Mouse (Mus musculus): ENCODE results near the gene Il15ra. TPM values are rescaled to one million over a fixed set of nuclear protein-coding genes. Genes with fewer than 3 reads are reported as not detected.

Il15ra gene
- 0.79 and 1.1 TPM in 2 replicates for polyA plus RNA-seq (2014; fragmentation: Nextera tagmentation; extraction: Ambion mirVana)

GRCm38 (mm10) chr2:11705201-11706025 lies at the start of gene Il15ra:
Il15ra (plus strand) TSS chr2:11705290.
- no peak within 1 kb of the TSS for H3K27ac ChIP-seq (ENCODE audit: low read depth, low read length)
- H3K4me1 ChIP-seq (ENCODE audit: control insufficient read depth, insufficient read depth, low read length), result peaks cover 8% of the 10 kb centered on the region; the same call in 1 of the 2 replicates
- WGBS, result under 1% methylated on average over 35 of the region's 37 CpGs
- H3K9ac ChIP-seq (replicated peaks; ENCODE audit: low read depth, low read length), result peak within 1 kb of the TSS; percentile 55
- no peaks in the 10 kb centered on the region for H3K36me3 ChIP-seq (ENCODE audit: control insufficient read depth, insufficient read depth, low read length)
- peak; percentile 79 for ATAC-seq (ENCODE audit: low read depth)
- H3K4me2 ChIP-seq (ENCODE audit: low read depth, low read length), result peak within 1 kb of the TSS; percentile 99
- H3K4me3 ChIP-seq (ENCODE audit: low read depth, low read length), result peak within 1 kb of the TSS; percentile 44
- no peaks in the 10 kb centered on the region for H3K9me3 ChIP-seq (ENCODE audit: control insufficient read depth, low read length)
- H3K27me3 ChIP-seq (ENCODE audit: control insufficient read depth, insufficient read depth, low read length), result peaks cover 10% of the 10 kb centered on the region; the same call in 1 of the 2 replicates

- Histone ChIP-seq H3K9me3 (ENCODE audit: control insufficient read depth, low read length) (no peaks in the 10 kb centered on the region), H3K27me3 (ENCODE audit: control insufficient read depth, insufficient read depth, low read length) (no peaks in the 10 kb centered on the region), H3K4me2 (ENCODE audit: low read depth, low read length) (no peak overlapping the region), H3K4me1 (ENCODE audit: control insufficient read depth, insufficient read depth, low read length) (no peaks in the 10 kb centered on the region), H3K36me3 (ENCODE audit: control insufficient read depth, insufficient read depth, low read length) (no peaks in the 10 kb centered on the region), H3K9ac (replicated peaks; ENCODE audit: low read depth, low read length) (no peak overlapping the region), H3K27ac (ENCODE audit: low read depth, low read length) (no peak overlapping the region), H3K4me3 (ENCODE audit: low read depth, low read length) (no peak overlapping the region)
- ATAC-seq (ENCODE audit: low read depth), result no peak
- WGBS, result 93% methylated on average over 2 of the region's 2 CpGs
Measured at GRCm38 (mm10) chr2:11657581-11657980, 47.5 kb upstream of the Il15ra start.

- WGBS, result 21% methylated on average over 2 of the region's 2 CpGs
Measured at GRCm38 (mm10) chr2:11659263-11659662, 45.8 kb upstream of the Il15ra start.

GRCm38 (mm10) chr2:11662143-11662906 lies 42.8 kb upstream of the Il15ra start:
- Histone ChIP-seq H3K9me3 (ENCODE audit: control insufficient read depth, low read length) (no peaks in the 10 kb centered on the region), H3K4me3 (ENCODE audit: low read depth, low read length) (no peak overlapping the region), H3K4me1 (ENCODE audit: control insufficient read depth, insufficient read depth, low read length) (no peaks in the 10 kb centered on the region), H3K9ac (replicated peaks; ENCODE audit: low read depth, low read length) (no peak overlapping the region), H3K4me2 (ENCODE audit: low read depth, low read length) (no peak overlapping the region), H3K27ac (ENCODE audit: low read depth, low read length) (no peak overlapping the region), H3K27me3 (ENCODE audit: control insufficient read depth, insufficient read depth, low read length) (no peaks in the 10 kb centered on the region), H3K36me3 (ENCODE audit: control insufficient read depth, insufficient read depth, low read length) (no peaks in the 10 kb centered on the region)
- ATAC-seq (ENCODE audit: low read depth), result no peak
- WGBS, result 86% methylated on average over 6 of the region's 6 CpGs

More at GRCm38 (mm10) chr2:11659263-11659662, 45.8 kb upstream of the Il15ra start:
- Histone ChIP-seq H3K9ac (replicated peaks; ENCODE audit: low read depth, low read length) (no peak overlapping the region), H3K27ac (ENCODE audit: low read depth, low read length) (no peak overlapping the region), H3K4me3 (ENCODE audit: low read depth, low read length) (no peak overlapping the region), H3K9me3 (ENCODE audit: control insufficient read depth, low read length) (no peaks in the 10 kb centered on the region), H3K4me1 (ENCODE audit: control insufficient read depth, insufficient read depth, low read length) (no peaks in the 10 kb centered on the region), H3K27me3 (ENCODE audit: control insufficient read depth, insufficient read depth, low read length) (no peaks in the 10 kb centered on the region), H3K4me2 (ENCODE audit: low read depth, low read length) (no peak overlapping the region), H3K36me3 (ENCODE audit: control insufficient read depth, insufficient read depth, low read length) (no peaks in the 10 kb centered on the region)
- ATAC-seq (ENCODE audit: low read depth), result peak; percentile 38; the same call in 1 of the 2 replicates

- WGBS, result 100% methylated on average over 1 of the region's 1 CpGs
Measured at GRCm38 (mm10) chr2:11662907-11663230, 42.2 kb upstream of the Il15ra start.

GRCm38 (mm10) chr2:11663961-11664360 lies 41.1 kb upstream of the Il15ra start:
- H3K36me3 ChIP-seq (ENCODE audit: control insufficient read depth, insufficient read depth, low read length), result no peaks in the 10 kb centered on the region
- WGBS, result 3% methylated on average over 10 of the region's 10 CpGs
- H3K9me3 ChIP-seq (ENCODE audit: control insufficient read depth, low read length), result no peaks in the 10 kb centered on the region
- H3K4me3 ChIP-seq (ENCODE audit: low read depth, low read length), result no peak overlapping the region
- H3K4me2 ChIP-seq (ENCODE audit: low read depth, low read length), result peak overlapping the region; percentile 25
- no peaks in the 10 kb centered on the region for H3K4me1 ChIP-seq (ENCODE audit: control insufficient read depth, insufficient read depth, low read length)
- no peak overlapping the region for H3K27ac ChIP-seq (ENCODE audit: low read depth, low read length)
- H3K27me3 ChIP-seq (ENCODE audit: control insufficient read depth, insufficient read depth, low read length), result no peaks in the 10 kb centered on the region
- no peak overlapping the region for H3K9ac ChIP-seq (replicated peaks; ENCODE audit: low read depth, low read length)
- ATAC-seq (ENCODE audit: low read depth), result peak; percentile 93

More at GRCm38 (mm10) chr2:11662907-11663230, 42.2 kb upstream of the Il15ra start:
- Histone ChIP-seq H3K9me3 (ENCODE audit: control insufficient read depth, low read length) (no peaks in the 10 kb centered on the region), H3K27me3 (ENCODE audit: control insufficient read depth, insufficient read depth, low read length) (no peaks in the 10 kb centered on the region), H3K27ac (ENCODE audit: low read depth, low read length) (no peak overlapping the region), H3K4me1 (ENCODE audit: control insufficient read depth, insufficient read depth, low read length) (no peaks in the 10 kb centered on the region), H3K4me2 (ENCODE audit: low read depth, low read length) (no peak overlapping the region), H3K9ac (replicated peaks; ENCODE audit: low read depth, low read length) (no peak overlapping the region), H3K36me3 (ENCODE audit: control insufficient read depth, insufficient read depth, low read length) (no peaks in the 10 kb centered on the region), H3K4me3 (ENCODE audit: low read depth, low read length) (no peak overlapping the region)
- ATAC-seq (ENCODE audit: low read depth), result no peak

GRCm38 (mm10) chr2:11664367-11664766 lies 40.7 kb upstream of the Il15ra start:
- no peaks in the 10 kb centered on the region for H3K36me3 ChIP-seq (ENCODE audit: control insufficient read depth, insufficient read depth, low read length)
- H3K9me3 ChIP-seq (ENCODE audit: control insufficient read depth, low read length), result no peaks in the 10 kb centered on the region
- H3K4me1 ChIP-seq (ENCODE audit: control insufficient read depth, insufficient read depth, low read length), result no peaks in the 10 kb centered on the region
- H3K9ac ChIP-seq (replicated peaks; ENCODE audit: low read depth, low read length), result no peak overlapping the region
- peak overlapping the region; percentile 25 for H3K4me2 ChIP-seq (ENCODE audit: low read depth, low read length)
- peak; percentile 78 for ATAC-seq (ENCODE audit: low read depth)
- H3K27me3 ChIP-seq (ENCODE audit: control insufficient read depth, insufficient read depth, low read length), result no peaks in the 10 kb centered on the region
- 48% methylated on average over 6 of the region's 6 CpGs for WGBS
- H3K27ac ChIP-seq (ENCODE audit: low read depth, low read length), result no peak overlapping the region
- H3K4me3 ChIP-seq (ENCODE audit: low read depth, low read length), result no peak overlapping the region

GRCm38 (mm10) chr2:11664806-11665205 lies 40.3 kb upstream of the Il15ra start:
- Histone ChIP-seq H3K4me1 (ENCODE audit: control insufficient read depth, insufficient read depth, low read length) (no peaks in the 10 kb centered on the region), H3K36me3 (ENCODE audit: control insufficient read depth, insufficient read depth, low read length) (no peaks in the 10 kb centered on the region), H3K4me3 (ENCODE audit: low read depth, low read length) (no peak overlapping the region), H3K9me3 (ENCODE audit: control insufficient read depth, low read length) (no peaks in the 10 kb centered on the region), H3K27ac (ENCODE audit: low read depth, low read length) (no peak overlapping the region), H3K27me3 (ENCODE audit: control insufficient read depth, insufficient read depth, low read length) (no peaks in the 10 kb centered on the region), H3K9ac (replicated peaks; ENCODE audit: low read depth, low read length) (no peak overlapping the region), H3K4me2 (ENCODE audit: low read depth, low read length) (no peak overlapping the region)
- WGBS, result 84% methylated on average over 4 of the region's 4 CpGs
- no peak; the same call in 1 of the 2 replicates for ATAC-seq (ENCODE audit: low read depth)

GRCm38 (mm10) chr2:11665326-11665725 lies 39.8 kb upstream of the Il15ra start:
- Histone ChIP-seq H3K4me1 (ENCODE audit: control insufficient read depth, insufficient read depth, low read length) (no peaks in the 10 kb centered on the region), H3K27ac (ENCODE audit: low read depth, low read length) (no peak overlapping the region), H3K36me3 (ENCODE audit: control insufficient read depth, insufficient read depth, low read length) (no peaks in the 10 kb centered on the region), H3K9me3 (ENCODE audit: control insufficient read depth, low read length) (no peaks in the 10 kb centered on the region), H3K27me3 (ENCODE audit: control insufficient read depth, insufficient read depth, low read length) (no peaks in the 10 kb centered on the region), H3K9ac (replicated peaks; ENCODE audit: low read depth, low read length) (no peak overlapping the region), H3K4me2 (ENCODE audit: low read depth, low read length) (no peak overlapping the region), H3K4me3 (ENCODE audit: low read depth, low read length) (no peak overlapping the region)
- ATAC-seq (ENCODE audit: low read depth), result no peak
- 89% methylated on average over 3 of the region's 3 CpGs for WGBS
